Mouse (Mus musculus): ENCODE data around the gene Igsf21.

Gene Igsf21

DNA sequence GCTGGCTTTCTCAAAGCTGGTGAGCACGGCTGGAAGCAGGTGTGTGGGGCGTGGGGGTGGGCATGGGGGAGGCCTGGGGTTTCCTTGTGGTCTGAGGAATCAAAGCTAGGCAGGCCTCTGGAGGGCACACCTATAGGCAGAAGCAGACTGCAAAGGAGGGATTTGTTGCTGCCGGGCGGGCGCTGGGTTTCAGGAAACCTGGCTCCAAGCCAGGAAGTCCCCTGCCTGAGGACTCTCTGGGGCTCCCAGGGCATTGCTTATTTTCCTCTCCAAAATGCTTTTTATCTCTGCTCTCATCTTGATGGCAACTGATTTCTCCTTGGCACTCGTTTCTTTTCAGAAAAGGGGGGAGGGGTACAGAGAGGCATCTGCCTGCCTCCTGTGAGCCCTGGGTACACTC, 141.8 kb downstream of the Igsf21 start:
- DNase-seq (ENCODE audit: extremely low read depth, insufficient read length, low spot score), result no peak

DNA sequence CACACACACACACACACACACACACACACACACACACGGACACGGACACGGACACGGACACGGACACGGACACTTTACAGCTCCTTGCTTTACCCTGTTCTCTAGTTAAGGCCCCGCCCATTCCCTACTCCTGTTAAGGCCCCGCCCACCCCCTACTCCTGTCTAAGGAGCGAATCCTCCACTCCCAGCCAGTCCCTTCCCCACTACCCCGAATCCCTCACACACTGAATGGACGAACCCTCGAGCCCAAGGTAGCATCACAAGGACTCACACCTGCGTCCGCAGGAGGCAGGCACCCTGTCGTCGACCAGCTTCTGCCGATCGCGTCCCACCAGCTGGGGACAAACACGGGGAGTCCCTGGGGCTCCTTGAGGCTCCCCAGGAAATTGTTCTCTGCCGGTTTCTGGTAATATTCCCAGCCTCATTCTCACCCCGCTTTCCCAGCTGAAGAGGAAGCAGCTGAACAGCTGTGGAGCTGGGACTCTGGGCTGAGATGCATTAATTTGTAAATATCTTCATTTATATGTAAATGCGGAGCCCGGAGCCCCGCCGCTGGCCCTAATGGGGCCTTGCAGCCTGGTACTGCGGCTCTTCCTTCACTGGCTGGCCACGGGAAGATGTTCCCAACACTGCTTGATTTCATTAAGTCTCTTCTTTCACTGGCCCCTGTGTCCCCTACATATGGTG, 143.1 kb downstream of the Igsf21 start:
- DNase-seq (ENCODE audit: extremely low read depth, insufficient read length, low spot score), result no peak

DNA sequence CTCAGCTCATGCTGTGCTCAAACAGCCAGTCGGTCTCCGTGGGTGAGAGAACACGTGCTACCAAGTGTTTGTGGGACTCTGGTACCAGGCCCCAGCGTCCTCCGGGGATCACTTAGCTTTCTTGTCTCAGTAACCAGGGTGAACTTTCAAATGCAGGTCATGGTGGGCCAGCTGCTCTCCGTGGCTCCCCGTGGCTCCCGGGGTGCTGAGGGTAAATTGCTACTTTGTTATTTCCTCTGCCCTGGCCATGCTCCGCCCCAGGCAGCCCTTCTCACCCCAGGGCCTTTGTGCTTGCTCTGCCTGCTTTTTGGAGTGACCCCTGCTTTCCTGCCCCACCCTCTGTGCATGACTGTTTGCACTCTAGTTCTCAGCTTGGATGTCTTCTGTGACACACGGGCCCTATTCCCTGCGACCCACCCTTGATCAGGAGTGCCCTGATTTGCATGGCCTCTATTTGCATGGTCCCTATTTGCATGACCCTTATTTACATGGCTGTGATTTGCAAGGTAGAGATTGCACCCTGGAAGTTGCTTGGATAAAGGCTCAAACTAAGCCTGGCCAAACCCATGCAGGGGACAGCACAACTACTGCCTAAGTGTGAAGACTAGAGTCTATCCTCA, 143.9 kb downstream of the Igsf21 start:
- no peak for DNase-seq (ENCODE audit: extremely low read depth, insufficient read length, low spot score)

GRCm38 (mm10) chr4:140101106-140101505, 145.5 kb downstream of the Igsf21 start:
- DNase-seq (ENCODE audit: extremely low read depth, insufficient read length, low spot score), result no peak

GRCm38 (mm10) chr4:140100141-140100540, 146.4 kb downstream of the Igsf21 start:
- no peak for DNase-seq (ENCODE audit: extremely low read depth, insufficient read length, low spot score)

- DNase-seq (ENCODE audit: extremely low read depth, insufficient read length, low spot score), result no peak
Observed at GRCm38 (mm10) chr4:140096283-140096682, 150.3 kb downstream of the Igsf21 start.

GRCm38 (mm10) chr4:140094835-140095234, 151.7 kb downstream of the Igsf21 start:
- no peak for DNase-seq (ENCODE audit: extremely low read depth, insufficient read length, low spot score)

GRCm38 (mm10) chr4:140092367-140092766, 154.2 kb downstream of the Igsf21 start:
- no peak for DNase-seq (ENCODE audit: extremely low read depth, insufficient read length, low spot score)

- DNase-seq (ENCODE audit: extremely low read depth, insufficient read length, low spot score), result no peak
Observed at GRCm38 (mm10) chr4:140091693-140092092, 154.9 kb downstream of the Igsf21 start.

DNA sequence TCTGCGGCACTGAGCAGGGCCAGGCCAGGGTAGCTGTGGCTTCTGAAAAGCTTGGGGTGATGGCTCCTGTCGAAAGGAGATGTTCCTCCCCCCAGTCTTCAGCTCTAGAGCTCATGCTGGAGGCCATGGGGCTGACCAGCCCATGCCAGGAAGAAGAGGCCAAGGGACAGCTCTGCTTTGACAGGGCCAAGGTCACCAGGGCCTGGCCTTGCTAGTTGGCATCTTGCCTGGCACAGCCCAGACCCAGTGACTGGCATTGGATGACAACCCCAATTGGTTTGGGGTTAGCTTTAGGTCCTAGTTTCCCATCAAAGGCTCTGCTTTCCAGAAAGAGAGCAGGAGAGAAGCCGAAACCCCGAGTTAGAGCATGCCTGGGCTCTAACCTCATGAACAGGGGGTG, 156.9 kb downstream of the Igsf21 start:
- DNase-seq (ENCODE audit: extremely low read depth, insufficient read length, low spot score), result no peak

DNA sequence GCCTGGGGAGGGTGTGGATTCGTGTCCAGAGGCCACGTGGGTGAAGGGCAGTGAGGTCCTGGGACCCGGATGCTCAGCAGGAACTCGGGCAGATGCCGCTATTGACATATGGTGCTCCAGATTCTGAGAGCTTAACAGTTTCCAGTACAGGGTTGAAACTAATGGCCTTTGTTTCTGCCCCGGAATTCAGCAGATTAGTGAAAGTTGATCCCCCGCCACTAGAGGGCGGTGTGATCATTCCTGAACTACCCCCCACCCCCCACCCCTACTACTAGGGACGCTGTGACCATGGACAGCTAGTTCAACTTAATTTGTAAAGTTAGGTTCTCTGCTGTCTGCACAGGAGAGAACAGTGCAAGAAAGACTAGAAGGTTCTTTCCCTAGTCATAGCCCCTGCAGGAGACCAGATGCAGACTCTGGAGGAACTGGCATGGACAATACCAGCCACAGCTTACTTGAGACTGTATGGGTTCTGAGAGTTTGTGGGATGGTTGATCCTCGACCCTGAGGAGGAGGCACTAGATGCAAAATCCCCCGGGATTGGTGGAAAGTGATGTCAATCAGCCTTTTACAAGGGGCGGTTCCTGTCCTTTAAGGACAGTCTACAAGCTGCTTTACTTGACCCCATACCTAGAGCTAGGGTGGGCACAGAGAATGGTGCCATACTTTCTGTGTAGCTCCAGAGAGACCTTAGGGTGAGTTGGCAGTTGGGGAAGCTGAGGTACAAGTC, 157.7 kb downstream of the Igsf21 start:
- no peak for DNase-seq (ENCODE audit: extremely low read depth, insufficient read length, low spot score)

DNA sequence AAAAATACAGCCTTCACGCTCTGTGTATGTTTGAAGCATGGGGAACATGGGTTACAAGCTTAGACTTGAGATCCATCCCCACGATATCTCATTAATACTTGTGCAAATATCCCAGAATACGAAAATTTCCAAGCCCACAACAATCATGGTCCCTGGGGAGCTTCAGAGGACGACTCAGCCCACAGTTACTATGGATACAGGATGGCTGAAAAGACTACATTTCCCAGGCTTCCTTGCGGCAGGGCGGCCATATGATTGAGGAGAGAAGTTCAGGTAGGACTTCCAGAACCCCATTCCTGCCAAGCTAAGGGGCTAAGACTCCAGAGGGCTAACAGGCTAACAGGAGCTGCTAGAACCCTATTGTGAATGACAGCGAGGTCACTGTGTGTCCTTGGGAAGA, 160.4 kb downstream of the Igsf21 start:
- no peak for DNase-seq (ENCODE audit: extremely low read depth, insufficient read length, low spot score)

DNA sequence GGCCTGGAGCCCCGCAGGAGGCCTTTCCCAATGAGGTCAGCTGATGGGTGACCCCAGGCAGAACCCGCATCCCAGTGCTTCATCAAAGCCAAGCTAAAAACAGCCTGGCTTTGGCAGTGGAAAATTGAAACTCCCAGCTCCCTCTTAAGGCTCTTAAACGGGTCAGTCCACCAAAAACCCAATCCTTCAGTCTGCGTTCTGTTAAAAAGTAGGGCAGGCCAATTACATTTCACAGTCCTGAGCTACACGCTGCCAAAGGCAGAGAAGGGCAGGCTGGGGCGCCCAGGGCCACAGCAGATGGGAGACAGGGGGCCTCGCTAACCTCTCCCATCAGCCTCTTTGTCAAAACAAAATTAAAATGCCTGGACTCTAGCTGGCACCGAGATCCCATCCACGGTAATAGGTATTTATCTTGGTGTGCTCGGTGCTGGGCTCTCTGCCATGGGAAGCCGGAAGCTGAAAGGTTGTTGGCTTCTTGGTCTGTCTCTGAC, 162.0 kb downstream of the Igsf21 start:
- no peak for DNase-seq (ENCODE audit: extremely low read depth, insufficient read length, low spot score)

GRCm38 (mm10) chr4:140084064-140084463, 162.5 kb downstream of the Igsf21 start:
- DNase-seq (ENCODE audit: extremely low read depth, insufficient read length, low spot score), result no peak

- DNase-seq (ENCODE audit: extremely low read depth, insufficient read length, low spot score), result no peak
Observed at GRCm38 (mm10) chr4:140078416-140078815, 168.2 kb downstream of the Igsf21 start.

- no peak for DNase-seq (ENCODE audit: extremely low read depth, insufficient read length, low spot score)
Observed at GRCm38 (mm10) chr4:140077615-140078014, 169.0 kb downstream of the Igsf21 start.

GRCm38 (mm10) chr4:140076852-140077563, 169.6 kb downstream of the Igsf21 start:
- no peak for DNase-seq (ENCODE audit: extremely low read depth, insufficient read length, low spot score)

GRCm38 (mm10) chr4:140076428-140076827, 170.2 kb downstream of the Igsf21 start:
- no peak for DNase-seq (ENCODE audit: extremely low read depth, insufficient read length, low spot score)

DNA sequence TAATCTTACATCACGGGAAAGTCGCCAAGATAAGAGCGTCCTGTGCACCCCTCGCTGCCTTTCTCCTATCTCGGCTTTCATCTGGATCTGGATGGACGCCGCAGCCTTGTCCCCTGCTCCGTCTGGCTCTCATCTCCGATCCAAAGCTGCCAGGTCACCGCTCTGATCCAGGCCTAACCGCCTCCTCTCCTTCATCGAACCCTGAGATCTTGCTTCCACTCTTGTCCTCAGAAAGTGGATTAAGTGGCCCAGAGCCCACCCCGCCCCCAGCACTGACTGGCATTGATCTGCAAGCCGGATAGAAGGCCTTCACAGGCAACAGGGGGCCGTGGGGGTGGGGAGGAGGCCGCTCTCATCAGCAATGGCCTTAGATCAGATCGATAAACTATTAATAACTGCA, 175.5 kb downstream of the Igsf21 start:
- DNase-seq (ENCODE audit: extremely low read depth, insufficient read length, low spot score), result no peak

- no peak for DNase-seq (ENCODE audit: extremely low read depth, insufficient read length, low spot score)
Observed at GRCm38 (mm10) chr4:140070331-140070652, 176.3 kb downstream of the Igsf21 start.

Measured in 3134 (cell line).